Mouse (Mus musculus) intestine, postnatal 0 days (tissue): Measurements from ENCODE around the gene Cobl. TPM values are rescaled to one million over a fixed set of nuclear protein-coding genes. Genes with fewer than 3 reads are reported as not detected.

Source experiments
- ATAC-seq: fragments of 200-750 bp; cut with Nextera tagmentation; 2 replicates; pipeline ENCODE4 v1.8.0; 2017; ENCODE audit warnings: mild to moderate bottlenecking, moderate TSS enrichment, moderate library complexity
- H3K27ac ChIP-seq: fragments of 300-500 bp; sonication (generic); 2 replicates; pipeline ENCODE4 v1.5.1; 2014; ENCODE audit warnings: mild to moderate bottlenecking, low read depth, low read length, moderate library complexity
- H3K27me3 ChIP-seq: fragments of 300-500 bp; sonication (generic); replicated peaks from 2 replicates; pipeline ENCODE4 v1.6.1; 2014; ENCODE audit warnings: low read length, mixed read lengths; ENCODE audit not compliant: control insufficient read depth, insufficient read depth
- H3K36me3 ChIP-seq: fragments of 300-500 bp; sonication (generic); 2 replicates; pipeline ENCODE4 v1.6.1; 2014; ENCODE audit warnings: mild to moderate bottlenecking, moderate library complexity; ENCODE audit not compliant: control insufficient read depth, insufficient read depth
- H3K4me1 ChIP-seq: fragments of 300-500 bp; sonication (generic); replicated peaks from 2 replicates; pipeline ENCODE4 v1.6.1; 2014; ENCODE audit warnings: antibody characterized with exemption, low read length, mixed read lengths; ENCODE audit not compliant: control insufficient read depth, insufficient read depth
- H3K4me2 ChIP-seq: fragments of 300-500 bp; sonication (generic); replicated peaks from 2 replicates; pipeline ENCODE4 v1.6.1; 2014; ENCODE audit warnings: low read depth, mild to moderate bottlenecking, moderate library complexity
- H3K4me3 ChIP-seq: fragments of 300-500 bp; sonication (generic); 2 replicates; pipeline ENCODE4 v1.5.1; 2014; ENCODE audit warnings: low read depth, low read length
- H3K9ac ChIP-seq: fragments of 300-500 bp; sonication (generic); 2 replicates; pipeline ENCODE4 v1.6.1; 2014; ENCODE audit warnings: mild to moderate bottlenecking, low read depth, low read length
- H3K9me3 ChIP-seq: fragments of 300-500 bp; sonication (generic); 2 replicates; pipeline ENCODE4 v1.6.1; 2016; ENCODE audit warnings: mixed run types; ENCODE audit not compliant: control insufficient read depth
- CTCF ChIP-seq: sonication (generic); IDR thresholded peaks from 2 replicates; pipeline ENCODE4 v1.5.1; 2016; ENCODE audit warnings: low read depth, mild to moderate bottlenecking, control low read depth, antibody characterized with exemption, moderate library complexity
- WGBS: fragments of 180-500 bp; shearing (Covaris S2); extraction: QIAGEN DNeasy Blood & Tissue Kit; methylation state at CpG from one replicate; pipeline ENCODE4 v1.1.7; 2014; 5-methylcytosine and 5-hydroxymethylcytosine counted together
- polyA plus RNA-seq: library from polyadenylated mRNA; unstranded; fragments of >200 nt; fragmentation: Nextera tagmentation; extraction: Ambion mirVana; gene quantifications from 2 replicates; pipeline ENCODE4 v1.2.1, GENCODE M21; 2015

Gene Cobl
- polyA plus RNA-seq, 1 experiment from 2014 or later: 6.3 TPM

- ATAC-seq: no peak
- Histone ChIP-seq H3K4me3 (no peak overlapping the region), H3K4me1 (no peaks in the 10 kb centered on the region), H3K9me3 (no peaks in the 10 kb centered on the region), H3K27me3 (no peaks in the 10 kb centered on the region), H3K9ac (no peak overlapping the region), H3K27ac (no peak overlapping the region), H3K4me2 (no peak overlapping the region), H3K36me3 (no peaks in the 10 kb centered on the region)
- 39% methylated on average over 1 of the region's 1 CpGs for WGBS
- TF ChIP-seq CTCF: no peak
Observed at GRCm38 (mm10) chr11:12190417-12190816, 274.3 kb downstream of the Cobl start.
